8 mouse cellular contexts compared by ENCODE assay signal in the genomic region with DNA sequence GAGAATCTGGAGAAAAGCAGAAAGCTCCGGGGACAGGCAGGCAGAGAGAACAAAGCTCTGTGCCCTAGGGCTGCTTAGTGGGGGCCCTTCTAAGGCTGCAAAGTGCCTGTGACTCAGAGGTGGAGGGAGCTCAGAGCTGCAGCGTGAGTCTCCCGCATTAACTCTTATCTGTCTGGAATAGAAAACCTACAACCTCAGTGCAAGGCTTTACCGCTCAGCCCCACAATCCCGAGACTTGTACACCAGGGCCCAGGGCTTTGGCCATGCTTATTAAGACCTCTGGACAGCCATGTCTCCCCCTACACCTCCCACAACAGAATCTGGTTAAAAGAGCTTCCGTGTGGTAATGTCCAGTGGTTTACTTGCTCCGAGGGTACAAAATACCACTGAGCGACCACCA. TPM values are rescaled to one million over a fixed set of nuclear protein-coding genes. Genes with fewer than 3 reads are reported as not detected.
A peak's percentile ranks its signal among the peaks of the same experiment; 100 is the strongest.
DNase-seq lines count a peak whose midpoint lies in the region; ATAC-seq and TF ChIP-seq lines count a peak whose summit lies in the region.

No protein-coding gene starts in this region.

- H3K79me2 ChIP-seq in myocyte (ENCODE audit: control insufficient read depth, insufficient read depth) = no peaks in the 10 kb centered on the region

- no peak for ATAC-seq in heart, embryonic 15.5 days (replicated peaks; ENCODE audit: insufficient number of reproducible peaks, insufficient read depth, low FRiP score, low read depth)
- ATAC-seq in hindbrain, embryonic 15.5 days (ENCODE audit: low FRiP score, low read depth) = no peak

- no peaks in the 10 kb centered on the region for H3K36me3 ChIP-seq in heart, embryonic 15.5 days
- H3K36me3 ChIP-seq in hindbrain, embryonic 15.5 days = no peaks in the 10 kb centered on the region
- H3K36me3 ChIP-seq in myocyte (ENCODE audit: control insufficient read depth, insufficient read depth) = no peaks in the 10 kb centered on the region

- DNase-seq in heart, postnatal 25 days (ENCODE audit: low spot score) = no peak
- DNase-seq in spleen, postnatal 14 days (ENCODE audit: low spot score in 2 of 2) = no peak
- DNase-seq in gastrocnemius, adult 18-20 months (ENCODE audit: low spot score) = no peak
- no peak for DNase-seq in layer of hippocampus, adult 9-11 months

- H3K4me3 ChIP-seq in heart, embryonic 15.5 days = peak overlapping the region; percentile 73
- peak overlapping the region; percentile 73 for H3K4me3 ChIP-seq in bone marrow, adult 2 months (replicated peaks; ENCODE audit: control insufficient read depth, low read depth, low read length)
- peak overlapping the region; percentile 61 for H3K4me3 ChIP-seq in hindbrain, embryonic 15.5 days
- peak overlapping the region; percentile 14 for H3K4me3 ChIP-seq in myocyte

- H3K27ac ChIP-seq in heart, embryonic 15.5 days = no peak overlapping the region
- H3K27ac ChIP-seq in bone marrow, adult 2 months (ENCODE audit: control insufficient read depth, insufficient read depth, low read depth, low read length, poor library complexity) = peak overlapping the region; percentile 80
- peak overlapping the region; percentile 63; the same call in 1 of the 2 replicates for H3K27ac ChIP-seq in hindbrain, embryonic 15.5 days (replicated peaks)

- intact Hi-C loops in heart, postnatal 25 days (cut with DNase I) = no loop called here

- H3K9me3 ChIP-seq in heart, embryonic 15.5 days (replicated peaks) = no peaks in the 10 kb centered on the region
- no peaks in the 10 kb centered on the region for H3K9me3 ChIP-seq in hindbrain, embryonic 15.5 days

- WGBS in heart, embryonic 15.5 days = 4% methylated on average over 8 of the region's 8 CpGs
- WGBS in bone marrow, adult 2 months = 22% methylated on average over 8 of the region's 8 CpGs
- WGBS in hindbrain, embryonic 15.5 days = 2% methylated on average over 8 of the region's 8 CpGs

- no peak overlapping the region for H3ac ChIP-seq in myocyte (ENCODE audit: control insufficient read depth, insufficient read length)

- H3K27me3 ChIP-seq in heart, embryonic 15.5 days = peaks cover 44% of the 10 kb centered on the region
- H3K27me3 ChIP-seq in hindbrain, embryonic 15.5 days = peaks cover 9% of the 10 kb centered on the region; the same call in 1 of the 2 replicates
- H3K27me3 ChIP-seq in myocyte (ENCODE audit: control insufficient read depth, insufficient read depth, insufficient read length) = no peaks in the 10 kb centered on the region

- H3K4me2 ChIP-seq in heart, embryonic 15.5 days = peak overlapping the region; percentile 96
- H3K4me2 ChIP-seq in hindbrain, embryonic 15.5 days = peak overlapping the region; percentile 98
- H3K4me2 ChIP-seq in myocyte (ENCODE audit: low read depth) = peak overlapping the region; percentile 61

- H3K4me1 ChIP-seq in heart, embryonic 15.5 days (replicated peaks) = peaks cover 25% of the 10 kb centered on the region
- H3K4me1 ChIP-seq in bone marrow, adult 2 months (ENCODE audit: control insufficient read depth, insufficient read depth, low read length) = peaks cover 5% of the 10 kb centered on the region; the same call in 1 of the 2 replicates
- H3K4me1 ChIP-seq in hindbrain, embryonic 15.5 days (replicated peaks) = peaks cover 48% of the 10 kb centered on the region

- no peak overlapping the region for H3K9ac ChIP-seq in heart, embryonic 15.5 days
- H3K9ac ChIP-seq in hindbrain, embryonic 15.5 days = no peak overlapping the region

- no peak for TF ChIP-seq CTCF in bone marrow, adult 2 months (IDR thresholded peaks at IDR 0.05; ENCODE audit: control insufficient read depth, insufficient read depth, low read length)

- TF ChIP-seq POLR2A in bone marrow, adult 2 months (IDR thresholded peaks at IDR 0.05; ENCODE audit: borderline replicate concordance, control insufficient read depth, low read depth, low read length) = no peak
- TF ChIP-seq POLR2A in myocyte (IDR thresholded peaks at IDR 0.05; ENCODE audit: insufficient read length, low read depth) = no peak

TF ChIP-seq in myocyte, 11 proteins besides CTCF, POLR2A, EP300 and RAD21:
- no peak for TF ChIP-seq USF1 (IDR thresholded peaks at IDR 0.05; ENCODE audit: low read depth)
- TF ChIP-seq MAX (IDR thresholded peaks at IDR 0.05; ENCODE audit: low read depth) = no peak
- TF ChIP-seq MYOD1 (IDR thresholded peaks at IDR 0.05; ENCODE audit: control insufficient read depth in 1 of 3, insufficient read length in 2 of 3, low read depth in 2 of 3) = no peak
- no peak for TF ChIP-seq REST (IDR thresholded peaks at IDR 0.05; ENCODE audit: insufficient read depth, insufficient read length)
- no peak for TF ChIP-seq E2F4 (IDR thresholded peaks at IDR 0.05; ENCODE audit: insufficient read depth)
- TF ChIP-seq TCF3 (IDR thresholded peaks at IDR 0.05; ENCODE audit: insufficient read length, low read depth) = no peak
- no peak for TF ChIP-seq CEBPB (IDR thresholded peaks at IDR 0.05; ENCODE audit: insufficient read depth, poor library complexity, severe bottlenecking)
- TF ChIP-seq SRF (IDR thresholded peaks at IDR 0.05; ENCODE audit: control insufficient read depth, insufficient read length, low read depth) = no peak
- TF ChIP-seq POLR2AphosphoS2 (IDR thresholded peaks at IDR 0.05; ENCODE audit: insufficient read length, low read depth) = no peak
- no peak for TF ChIP-seq TCF12 (IDR thresholded peaks at IDR 0.05; ENCODE audit: insufficient read depth, poor library complexity, severe bottlenecking)
- TF ChIP-seq MYOG (IDR thresholded peaks at IDR 0.05; ENCODE audit: control insufficient read depth in 1 of 3, insufficient read depth in 1 of 3, insufficient read length in 2 of 3, low read depth in 2 of 3) = no peak

RNA-seq across cellular contexts. Expression of gene Cpne2, which starts 0.8 kb away (rescaled TPM):
- polyA plus RNA-seq in heart, embryonic 15.5 days (2015; fragmentation: Nextera tagmentation; extraction: Ambion mirVana) = 5.0 and 6.7 TPM in 2 replicates
- 1 to 10 TPM; 3.5 to 5.1 TPM for total RNA-seq in heart, postnatal 25 days (2021)
- polyA plus RNA-seq in bone marrow, adult 2 months (2011; ENCODE audit: insufficient read depth, insufficient read length, low replicate concordance, missing spikeins) = 23.4 and 36.1 TPM in 2 replicates
- polyA plus RNA-seq in hindbrain, embryonic 15.5 days (2015; fragmentation: Nextera tagmentation; extraction: Ambion mirVana) = 19.4 and 26.4 TPM in 2 replicates
- polyA plus RNA-seq in myocyte (2012; fragmentation: generic; extraction: Trizol) = 20.4 TPM
- 10 to 100 TPM in 1 of 2 experiments, 1 to 10 TPM in 1; 5.8 to 10.1 TPM for total RNA-seq in gastrocnemius, adult 18-20 months (2021)

Comparison
In these comparisons a context has a peak if more than half of its experiments do, and no peak if none do; other contexts are left out.
1. H3K4me3 ChIP-seq: peak in every context shown above with its lines; median percentile 73 in heart, embryonic 15.5 days; 73 in bone marrow, adult 2 months; 61 in hindbrain, embryonic 15.5 days; 14 in myocyte.